ENCODE assay signal across 22 mouse cellular contexts in the genomic region with DNA sequence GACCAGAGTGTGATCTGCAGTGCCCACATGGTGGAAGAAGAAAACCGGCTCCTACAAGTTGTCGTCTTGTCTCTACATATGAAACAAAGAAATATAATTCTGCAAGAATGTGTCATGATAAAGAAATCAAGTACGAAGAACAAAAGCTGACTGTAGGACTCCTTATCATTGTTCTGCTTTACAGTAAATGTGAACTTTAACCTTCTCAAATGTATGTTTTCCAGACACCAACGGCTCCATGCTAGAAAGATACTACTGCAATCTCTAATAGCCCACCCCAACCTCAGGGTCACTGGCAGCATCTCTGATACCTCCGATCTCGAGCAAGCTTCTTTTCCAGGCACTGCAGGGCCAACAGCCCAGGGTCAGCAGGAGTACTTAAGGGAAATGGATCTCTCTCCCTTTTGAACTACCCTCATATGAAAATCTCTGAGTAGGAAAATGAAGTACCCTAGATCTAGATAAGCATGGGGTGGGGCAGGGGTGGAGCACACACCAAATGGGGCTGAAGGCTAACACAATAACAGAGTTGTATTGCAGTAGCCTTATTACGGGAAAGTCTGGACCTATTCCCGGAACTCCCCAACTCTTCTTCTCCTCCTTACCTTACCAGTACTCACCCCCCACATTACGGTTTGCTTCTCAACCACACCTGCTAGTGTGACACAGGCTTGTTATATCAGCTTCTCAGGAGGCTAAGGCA.
"Had no signal": no experiment of that assay in that cellular context is flagged by ENCODE, and none has a peak within 500 bp of the region (broad histone marks: within the 10 kb centered on the region; RNA-seq: fewer than 3 reads in every experiment).

No protein-coding gene starts in this region.

- H3K36me3 ChIP-seq: limb, embryonic 12.5 days; limb, embryonic 15.5 days; lung, embryonic 15.5 days; midbrain, embryonic 12.5 days; midbrain, embryonic 15.5 days; neural tube, embryonic 13.5 days; stomach, embryonic 15.5 days had no signal

- H3K4me2 ChIP-seq: limb, embryonic 12.5 days; limb, embryonic 15.5 days; liver, embryonic 11.5 days; lung, embryonic 15.5 days; midbrain, embryonic 12.5 days; midbrain, embryonic 15.5 days; neural tube, embryonic 13.5 days; stomach, embryonic 15.5 days had no signal

- H3K4me1 ChIP-seq: limb, embryonic 12.5 days; limb, embryonic 15.5 days; midbrain, embryonic 12.5 days; midbrain, embryonic 15.5 days; neural tube, embryonic 13.5 days; stomach, embryonic 15.5 days had no signal

- H3K9ac ChIP-seq: limb, embryonic 12.5 days; limb, embryonic 15.5 days; liver, embryonic 14.5 days; liver, postnatal 0 days; lung, embryonic 15.5 days; midbrain, embryonic 12.5 days; midbrain, embryonic 15.5 days; neural tube, embryonic 13.5 days; stomach, embryonic 15.5 days had no signal

- DNase-seq: kidney, adult 18-20 months; kidney, adult 9 months; kidney, postnatal 14 days; kidney, postnatal 4 days; left cerebral cortex, postnatal 4 days; liver, postnatal 0 days; lung, postnatal 36 days; retina, postnatal 1 day; right cerebral cortex, postnatal 25 days; spleen, adult 18-20 months; thymus, adult 18-20 months; thymus, postnatal 36 days had no signal

- ATAC-seq: inflammation-experienced regulatory T-cells, adult 6 months; liver, postnatal 0 days; midbrain, embryonic 15.5 days had no signal

- H3K4me3 ChIP-seq: limb, embryonic 12.5 days; limb, embryonic 15.5 days; lung, embryonic 15.5 days; midbrain, embryonic 12.5 days; midbrain, embryonic 15.5 days; neural tube, embryonic 13.5 days; stomach, embryonic 15.5 days had no signal

- H3K27me3 ChIP-seq: limb, embryonic 12.5 days; limb, embryonic 15.5 days; lung, embryonic 15.5 days; midbrain, embryonic 12.5 days; midbrain, embryonic 15.5 days; neural tube, embryonic 13.5 days; stomach, embryonic 15.5 days had no signal

- H3K9me3 ChIP-seq: limb, embryonic 12.5 days; limb, embryonic 15.5 days; lung, embryonic 15.5 days; midbrain, embryonic 12.5 days; midbrain, embryonic 15.5 days; neural tube, embryonic 13.5 days; stomach, embryonic 15.5 days had no signal

- H3K27ac ChIP-seq: limb, embryonic 12.5 days; limb, embryonic 15.5 days; liver, embryonic 14.5 days; lung, embryonic 15.5 days; midbrain, embryonic 12.5 days; midbrain, embryonic 15.5 days; neural tube, embryonic 13.5 days; stomach, embryonic 15.5 days had no signal
